Mouse (Mus musculus) E14TG2a.4 (cell line): ENCODE measurements around the gene Sptbn4.
A peak's percentile ranks its signal among the peaks of the same experiment; 100 is the strongest.

ENCODE experiments used
- H3K27me3 ChIP-seq: 2 replicates; pipeline ENCODE4 v1.6.1; 2014; ENCODE audit warnings: low read length, control low read depth; ENCODE audit not compliant: insufficient read depth
- H3K36me3 ChIP-seq: 2 replicates; pipeline ENCODE4 v1.6.1; 2014; ENCODE audit warnings: low read length, control low read depth; ENCODE audit not compliant: insufficient read depth
- H3K4me1 ChIP-seq: replicated peaks from 2 replicates; pipeline ENCODE4 v1.6.1; 2014; ENCODE audit warnings: low read depth, low read length, control low read depth
- H3K4me3 ChIP-seq: replicated peaks from 2 replicates; pipeline ENCODE4 v1.5.1; 2014; ENCODE audit warnings: mild to moderate bottlenecking, low read length
- H3K9me3 ChIP-seq: 2 replicates; pipeline ENCODE4 v1.6.1; 2014; ENCODE audit warnings: low read length, control low read depth
- CTCF ChIP-seq: conservative IDR thresholded peaks from 2 replicates; pipeline ENCODE4 v1.5.1; 2014; ENCODE audit warnings: low read length
- NANOG ChIP-seq: IDR thresholded peaks from 2 replicates; pipeline ENCODE4 v1.6.1; 2014; ENCODE audit warnings: borderline replicate concordance, low read length, mixed read lengths
- POU5F1 ChIP-seq: IDR thresholded peaks from 2 replicates; pipeline ENCODE4 v1.6.1; 2014; ENCODE audit warnings: low read length, borderline replicate concordance

Sptbn4 gene

DNA sequence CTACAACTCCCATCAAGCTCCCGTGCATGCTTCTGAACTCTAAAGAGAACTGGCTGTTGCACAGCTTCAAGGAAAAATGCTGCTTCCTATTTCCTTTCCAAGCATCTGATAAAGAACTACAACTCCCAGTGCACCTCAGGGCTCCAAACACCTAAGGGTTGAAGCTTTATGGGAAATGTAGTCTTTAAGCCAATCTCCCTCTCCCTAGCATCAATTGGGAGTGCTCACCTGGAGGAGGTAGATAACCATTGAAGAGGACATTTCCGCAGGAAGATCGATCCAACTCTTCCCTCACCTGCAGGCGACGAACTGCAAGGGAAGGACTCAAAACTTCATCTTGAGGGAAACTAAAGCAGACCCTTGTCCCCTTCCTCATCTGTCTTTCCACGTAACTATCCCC lies 93.3 kb downstream of the Sptbn4 start:
- H3K4me1 ChIP-seq = peaks cover 69% of the 10 kb centered on the region
- TF ChIP-seq NANOG (no peak), POU5F1 (no peak), CTCF (no peak)
- peak overlapping the region; percentile 86; the same call in 1 of the 2 replicates for H3K4me3 ChIP-seq
- H3K27me3 ChIP-seq = no peaks in the 10 kb centered on the region
- H3K36me3 ChIP-seq = peaks cover 53% of the 10 kb centered on the region
- H3K9me3 ChIP-seq = no peaks in the 10 kb centered on the region

DNA sequence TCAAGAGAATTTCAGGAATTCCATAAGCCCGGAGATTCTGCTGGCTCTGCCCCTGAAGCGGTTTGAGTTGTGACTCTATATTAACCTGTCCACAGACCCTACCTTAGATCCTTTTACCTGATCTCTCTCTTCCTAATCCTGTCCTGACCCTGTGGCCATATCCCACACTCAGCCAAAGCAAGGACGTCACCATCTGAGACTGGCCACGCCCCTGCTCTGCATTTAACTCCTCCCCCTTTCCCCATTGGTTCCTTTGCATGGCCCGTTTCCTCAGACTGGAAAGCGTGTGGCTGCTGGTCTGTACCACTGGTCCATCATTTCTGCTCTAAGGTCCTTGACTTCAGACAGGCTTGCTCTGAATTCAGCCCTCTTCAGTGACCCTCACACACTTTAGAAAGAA lies 102.0 kb downstream of the Sptbn4 start:
- Histone ChIP-seq H3K27me3 (no peaks in the 10 kb centered on the region), H3K36me3 (peaks cover 83% of the 10 kb centered on the region), H3K4me3 (peak overlapping the region; percentile 49; the same call in 1 of the 2 replicates), H3K4me1 (peaks cover 57% of the 10 kb centered on the region), H3K9me3 (no peaks in the 10 kb centered on the region)
- no peak for TF ChIP-seq NANOG
- no peak for TF ChIP-seq POU5F1
- TF ChIP-seq CTCF = no peak

DNA sequence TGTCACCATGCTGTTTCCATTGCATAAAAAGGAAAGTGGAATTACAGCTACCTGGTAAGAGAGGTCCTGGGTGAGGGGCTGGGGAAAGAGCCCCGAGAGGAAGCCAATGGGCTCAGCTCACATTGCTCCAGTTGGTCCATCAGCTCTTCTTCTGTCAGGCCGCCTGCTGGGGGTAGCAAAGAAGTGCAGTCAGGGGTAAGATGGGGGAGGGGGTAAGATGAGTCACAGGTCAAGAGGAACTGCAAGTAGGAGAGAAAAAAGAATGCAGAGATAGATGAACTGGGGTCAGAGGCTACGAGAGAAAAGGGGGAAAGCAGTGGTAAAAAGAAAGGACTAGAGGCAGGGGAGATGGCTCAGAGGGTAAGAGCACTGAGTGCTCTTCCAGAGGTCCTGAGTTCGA lies 104.9 kb downstream of the Sptbn4 start:
- peak; percentile 87 for TF ChIP-seq CTCF
- no peak for TF ChIP-seq POU5F1
- TF ChIP-seq NANOG = no peak
- H3K9me3 ChIP-seq = no peaks in the 10 kb centered on the region
- H3K4me1 ChIP-seq = peaks cover 62% of the 10 kb centered on the region
- H3K36me3 ChIP-seq = peaks cover 55% of the 10 kb centered on the region
- peak overlapping the region; percentile 39 for H3K4me3 ChIP-seq
- H3K27me3 ChIP-seq = peaks cover 8% of the 10 kb centered on the region

DNA sequence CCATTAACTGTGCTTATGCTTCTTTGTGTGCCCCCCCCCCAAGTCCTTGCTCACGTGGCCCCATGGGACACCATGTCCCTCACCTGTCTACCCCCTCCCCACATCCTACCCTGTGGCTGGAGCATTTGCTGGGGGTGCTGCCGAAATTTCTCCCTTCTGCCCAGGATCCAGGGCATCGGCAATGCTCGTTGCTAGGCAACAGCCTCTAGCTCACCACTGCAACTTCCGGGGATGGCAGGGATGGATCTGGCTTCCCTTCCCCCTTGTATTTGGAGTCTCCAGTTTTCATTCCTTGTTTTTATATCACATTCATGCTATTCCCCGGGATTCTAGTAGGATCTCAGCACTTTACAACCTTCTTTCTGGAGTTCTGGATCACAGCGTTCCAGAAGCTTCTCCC lies 108.0 kb downstream of the Sptbn4 start:
- peaks cover 63% of the 10 kb centered on the region for H3K4me1 ChIP-seq
- H3K36me3 ChIP-seq = peaks cover 32% of the 10 kb centered on the region
- no peak overlapping the region for H3K4me3 ChIP-seq
- TF ChIP-seq CTCF (no peak), POU5F1 (no peak)
- H3K27me3 ChIP-seq = peaks cover 11% of the 10 kb centered on the region
- no peaks in the 10 kb centered on the region for H3K9me3 ChIP-seq

DNA sequence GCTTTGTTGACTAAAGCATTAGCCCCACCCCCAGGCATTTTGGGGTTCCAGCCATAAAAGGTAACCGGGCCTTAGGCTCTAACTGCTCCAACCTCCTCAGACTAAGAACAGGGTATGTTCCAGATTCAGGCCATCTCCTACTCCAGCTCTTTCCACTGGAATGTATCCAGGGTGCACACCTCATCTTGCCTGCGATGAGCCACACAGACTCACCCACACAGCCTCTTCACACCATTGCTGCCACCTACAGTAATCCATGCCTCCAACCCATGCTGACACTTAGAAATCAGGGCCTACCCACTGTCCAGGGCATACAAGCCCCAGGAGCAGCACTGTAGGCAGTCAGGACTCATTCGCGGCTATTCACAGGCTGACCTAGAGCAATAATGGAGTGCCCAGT lies 108.4 kb downstream of the Sptbn4 start:
- Histone ChIP-seq H3K27me3 (peaks cover 11% of the 10 kb centered on the region), H3K9me3 (no peaks in the 10 kb centered on the region), H3K4me1 (peaks cover 63% of the 10 kb centered on the region), H3K36me3 (peaks cover 28% of the 10 kb centered on the region), H3K4me3 (no peak overlapping the region)
- TF ChIP-seq POU5F1 (no peak), CTCF (no peak), NANOG (no peak)

DNA sequence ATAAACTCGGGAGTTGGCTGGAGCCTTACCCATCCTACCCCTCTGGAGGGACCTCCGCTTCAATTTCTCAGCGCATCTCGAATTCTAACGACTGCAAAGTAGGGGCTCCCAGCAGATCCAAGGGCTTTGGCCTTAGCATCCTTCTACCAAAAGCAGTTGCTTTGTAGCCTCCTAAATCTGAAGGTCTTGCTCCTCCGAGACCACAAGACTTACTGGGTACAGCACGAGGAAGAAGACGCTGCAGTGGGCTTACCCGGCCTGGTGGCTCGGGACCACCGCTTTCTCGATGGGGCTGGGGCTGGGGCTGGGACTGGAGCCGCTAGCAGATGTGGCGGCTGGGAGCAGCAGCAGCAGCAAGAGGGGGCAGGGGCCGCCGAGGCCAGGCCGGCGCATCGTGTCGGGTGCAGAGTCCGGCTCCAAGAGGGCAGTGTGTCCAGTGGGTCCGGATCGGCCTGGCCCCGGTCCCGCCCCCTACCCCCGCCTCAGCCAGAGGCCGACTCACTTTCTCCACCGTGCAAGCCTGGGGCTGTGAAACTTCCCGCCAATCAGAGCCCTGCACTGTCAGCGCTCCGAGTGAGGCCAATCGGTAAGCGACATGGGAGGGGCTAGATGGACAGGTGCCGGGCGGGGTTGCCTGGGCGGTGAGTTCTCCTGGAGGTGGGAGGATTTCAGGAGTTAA lies 110.2 kb downstream of the Sptbn4 start, which contains the start of gene Ltbp4:
TSS of gene Ltbp4 (minus strand) at position 518 of the 679 bp plus-strand sequence.
- Histone ChIP-seq H3K9me3 (no peaks in the 10 kb centered on the region), H3K36me3 (peaks cover 14% of the 10 kb centered on the region), H3K27me3 (peaks cover 11% of the 10 kb centered on the region), H3K4me3 (peak within 1 kb of the TSS; percentile 81), H3K4me1 (peaks cover 57% of the 10 kb centered on the region)
- no peak for TF ChIP-seq NANOG
- TF ChIP-seq CTCF = no peak
- no peak for TF ChIP-seq POU5F1

DNA sequence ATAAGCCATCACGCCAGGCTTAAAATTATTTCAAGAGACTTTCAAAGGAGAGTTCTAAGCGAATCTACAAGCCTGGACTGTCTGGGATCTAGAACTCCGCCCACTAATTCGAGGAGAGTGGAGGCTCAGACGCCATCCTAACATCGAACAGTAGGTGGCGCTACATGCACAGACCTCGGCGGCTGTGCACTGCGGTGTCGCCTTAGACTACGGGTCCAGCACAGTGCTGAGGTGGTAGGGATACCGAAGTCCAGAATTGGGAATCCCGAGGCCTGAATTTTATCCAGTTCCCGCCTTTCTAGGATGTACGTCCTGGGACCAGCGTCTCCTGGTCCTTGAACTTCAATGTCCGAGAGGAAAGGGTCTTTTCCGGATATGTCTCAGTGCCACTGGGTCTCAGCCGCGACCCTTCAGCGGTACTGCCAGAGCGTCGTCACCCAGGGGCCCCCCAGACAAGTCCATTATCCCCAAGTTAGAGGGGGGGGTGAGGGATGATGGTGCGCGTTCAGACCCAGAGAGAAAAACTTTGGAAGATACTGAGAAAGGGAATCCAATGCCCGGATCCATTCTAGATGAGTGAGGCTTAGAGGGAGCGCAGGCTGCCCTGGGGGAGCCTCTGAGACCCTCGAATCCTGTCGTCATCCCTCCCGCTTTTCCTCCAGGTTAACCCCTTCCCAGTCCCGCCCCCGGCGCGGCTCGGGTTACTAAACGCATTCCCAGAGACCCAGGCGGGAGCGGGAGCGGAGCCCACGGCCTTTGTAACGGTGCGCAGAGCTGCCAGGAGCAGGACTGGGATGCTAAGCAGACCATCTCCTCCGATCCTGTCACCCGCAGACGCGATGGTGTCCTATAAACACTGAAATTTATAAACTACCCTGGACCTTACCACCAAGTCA lies 111.3 kb downstream of the Sptbn4 start:
- H3K4me3 ChIP-seq = peak overlapping the region; percentile 81
- no peaks in the 10 kb centered on the region for H3K9me3 ChIP-seq
- peaks cover 2% of the 10 kb centered on the region for H3K36me3 ChIP-seq
- H3K4me1 ChIP-seq = peaks cover 63% of the 10 kb centered on the region
- TF ChIP-seq CTCF = peak; percentile 96
- no peak for TF ChIP-seq NANOG
- TF ChIP-seq POU5F1 = no peak
- H3K27me3 ChIP-seq = peaks cover 11% of the 10 kb centered on the region

DNA sequence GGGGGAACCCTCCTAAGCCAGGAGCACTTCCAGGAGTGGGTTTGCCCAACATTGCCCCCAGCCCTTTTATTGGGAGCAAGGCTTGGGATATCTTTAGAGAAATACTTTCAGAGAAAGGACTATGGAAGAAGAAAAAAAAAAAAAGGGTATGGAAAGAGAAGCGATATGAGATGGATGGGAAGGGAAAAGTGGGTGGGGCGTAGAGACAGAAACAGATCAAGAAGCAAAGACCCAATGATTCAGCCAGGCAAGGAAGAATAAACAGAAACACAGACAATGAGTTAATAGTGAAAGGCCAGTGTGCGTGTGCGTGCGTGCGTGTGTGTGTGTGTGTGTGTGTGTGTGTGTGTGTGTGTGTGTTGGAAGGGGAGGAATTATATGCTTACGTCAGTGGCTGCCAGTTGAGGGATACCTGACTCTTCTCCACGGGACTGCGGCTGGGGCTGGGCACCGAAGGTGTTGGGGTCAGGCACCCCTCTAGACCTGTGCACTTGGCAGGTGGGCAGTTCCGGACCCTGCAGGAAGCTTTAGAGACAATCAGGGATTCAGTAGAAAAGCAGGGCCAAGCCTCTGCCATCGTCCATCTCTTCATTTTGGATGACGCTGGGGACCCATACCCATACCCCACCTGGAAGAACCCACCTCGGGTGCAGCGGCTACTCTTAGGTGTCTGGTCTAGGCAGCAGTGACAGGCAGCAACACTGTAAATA lies 112.3 kb downstream of the Sptbn4 start:
- TF ChIP-seq NANOG = no peak
- TF ChIP-seq CTCF = no peak
- TF ChIP-seq POU5F1 = no peak
- H3K9me3 ChIP-seq = no peaks in the 10 kb centered on the region
- H3K4me3 ChIP-seq = peak overlapping the region; percentile 85
- H3K36me3 ChIP-seq = no peaks in the 10 kb centered on the region
- H3K4me1 ChIP-seq = peaks cover 66% of the 10 kb centered on the region
- H3K27me3 ChIP-seq = peaks cover 10% of the 10 kb centered on the region
